Mouse (Mus musculus): Measurements from ENCODE around the gene Tom1. TPM values are rescaled to one million over a fixed set of nuclear protein-coding genes. Genes with fewer than 3 reads are reported as not detected.

The Tom1 gene
- polyA plus RNA-seq, 1 experiment = 0.33 TPM

GRCm38 (mm10) chr8:75090781-75091365, 57.4 kb downstream of the Tom1 start:
- Histone ChIP-seq H3K36me3 (ENCODE audit: control insufficient read depth) (no peaks in the 10 kb centered on the region), H3K4me1 (ENCODE audit: control insufficient read depth) (peaks cover 23% of the 10 kb centered on the region), H3K27me3 (ENCODE audit: control insufficient read depth) (peaks cover 69% of the 10 kb centered on the region), H3K9me3 (ENCODE audit: control insufficient read depth, low read length) (no peaks in the 10 kb centered on the region), H3K4me3 (replicated peaks) (no peak overlapping the region)
- no peak for TF ChIP-seq GATA1 (IDR thresholded peaks at IDR 0.05; ENCODE audit: low read length)
- no peak for TF ChIP-seq TAL1 (IDR thresholded peaks at IDR 0.05; ENCODE audit: low read length)

GRCm38 (mm10) chr8:75093399-75094156, 60.1 kb downstream of the Tom1 start, which contains the start of gene Hmox1:
Gene Hmox1 (plus strand): TSS chr8:75093621.
- Histone ChIP-seq H3K36me3 (ENCODE audit: control insufficient read depth) (peaks cover 3% of the 10 kb centered on the region; the same call in 1 of the 2 replicates), H3K4me1 (ENCODE audit: control insufficient read depth) (peaks cover 18% of the 10 kb centered on the region), H3K4me3 (replicated peaks) (peak within 1 kb of the TSS; percentile 59), H3K27me3 (ENCODE audit: control insufficient read depth) (peaks cover 70% of the 10 kb centered on the region), H3K9me3 (ENCODE audit: control insufficient read depth, low read length) (no peaks in the 10 kb centered on the region)
- TF ChIP-seq TAL1 (IDR thresholded peaks at IDR 0.05; ENCODE audit: low read length) (no peak), GATA1 (IDR thresholded peaks at IDR 0.05; ENCODE audit: low read length) (no peak)

- Histone ChIP-seq H3K4me3 (replicated peaks) (no peak overlapping the region), H3K4me1 (ENCODE audit: control insufficient read depth) (peaks cover under 1% of the 10 kb centered on the region), H3K27me3 (ENCODE audit: control insufficient read depth) (no peaks in the 10 kb centered on the region), H3K36me3 (ENCODE audit: control insufficient read depth) (no peaks in the 10 kb centered on the region), H3K9me3 (ENCODE audit: control insufficient read depth, low read length) (no peaks in the 10 kb centered on the region)
- TF ChIP-seq GATA1 (IDR thresholded peaks at IDR 0.05; ENCODE audit: low read length) (no peak), TAL1 (IDR thresholded peaks at IDR 0.05; ENCODE audit: low read length) (no peak)
Measured at GRCm38 (mm10) chr8:75102956-75103355, 69.5 kb downstream of the Tom1 start.

GRCm38 (mm10) chr8:75103376-75103878, 69.9 kb downstream of the Tom1 start:
- H3K4me1 ChIP-seq (ENCODE audit: control insufficient read depth) = peaks cover 6% of the 10 kb centered on the region
- no peaks in the 10 kb centered on the region for H3K27me3 ChIP-seq (ENCODE audit: control insufficient read depth)
- TF ChIP-seq TAL1 (IDR thresholded peaks at IDR 0.05; ENCODE audit: low read length) = no peak
- TF ChIP-seq GATA1 (IDR thresholded peaks at IDR 0.05; ENCODE audit: low read length) = no peak
- H3K36me3 ChIP-seq (ENCODE audit: control insufficient read depth) = no peaks in the 10 kb centered on the region
- no peak overlapping the region for H3K4me3 ChIP-seq (replicated peaks)
- no peaks in the 10 kb centered on the region for H3K9me3 ChIP-seq (ENCODE audit: control insufficient read depth, low read length)

GRCm38 (mm10) chr8:75108527-75109235, 75.2 kb downstream of the Tom1 start:
- peak overlapping the region; percentile 91 for H3K4me3 ChIP-seq (replicated peaks)
- H3K9me3 ChIP-seq (ENCODE audit: control insufficient read depth, low read length) = no peaks in the 10 kb centered on the region
- peaks cover 41% of the 10 kb centered on the region for H3K36me3 ChIP-seq (ENCODE audit: control insufficient read depth)
- TF ChIP-seq GATA1 (IDR thresholded peaks at IDR 0.05; ENCODE audit: low read length) (no peak), TAL1 (IDR thresholded peaks at IDR 0.05; ENCODE audit: low read length) (no peak)
- no peaks in the 10 kb centered on the region for H3K27me3 ChIP-seq (ENCODE audit: control insufficient read depth)
- H3K4me1 ChIP-seq (ENCODE audit: control insufficient read depth) = peaks cover 43% of the 10 kb centered on the region

- Histone ChIP-seq H3K4me3 (replicated peaks) (peak within 1 kb of the TSS; percentile 91), H3K27me3 (ENCODE audit: control insufficient read depth) (no peaks in the 10 kb centered on the region), H3K36me3 (ENCODE audit: control insufficient read depth) (peaks cover 48% of the 10 kb centered on the region), H3K4me1 (ENCODE audit: control insufficient read depth) (peaks cover 50% of the 10 kb centered on the region), H3K9me3 (ENCODE audit: control insufficient read depth, low read length) (no peaks in the 10 kb centered on the region)
- TF ChIP-seq GATA1 (IDR thresholded peaks at IDR 0.05; ENCODE audit: low read length) = no peak
- no peak for TF ChIP-seq TAL1 (IDR thresholded peaks at IDR 0.05; ENCODE audit: low read length)
Measured at GRCm38 (mm10) chr8:75109236-75109967, 75.9 kb downstream of the Tom1 start, which contains the start of gene Mcm5. Gene Mcm5 (plus strand): TSS chr8:75109569.

GRCm38 (mm10) chr8:75110093-75110492, 76.6 kb downstream of the Tom1 start:
- H3K36me3 ChIP-seq (ENCODE audit: control insufficient read depth) = peaks cover 55% of the 10 kb centered on the region

GRCm38 (mm10) chr8:75118505-75118904, 85.0 kb downstream of the Tom1 start:
- H3K36me3 ChIP-seq (ENCODE audit: control insufficient read depth) = peaks cover 100% of the 10 kb centered on the region
- no peaks in the 10 kb centered on the region for H3K9me3 ChIP-seq (ENCODE audit: control insufficient read depth, low read length)
- TF ChIP-seq GATA1 (IDR thresholded peaks at IDR 0.05; ENCODE audit: low read length) (no peak), TAL1 (IDR thresholded peaks at IDR 0.05; ENCODE audit: low read length) (no peak)
- H3K27me3 ChIP-seq (ENCODE audit: control insufficient read depth) = no peaks in the 10 kb centered on the region
- H3K4me3 ChIP-seq (replicated peaks) = no peak overlapping the region
- peaks cover 20% of the 10 kb centered on the region for H3K4me1 ChIP-seq (ENCODE audit: control insufficient read depth)

More at GRCm38 (mm10) chr8:75110093-75110492, 76.6 kb downstream of the Tom1 start:
- Histone ChIP-seq H3K27me3 (ENCODE audit: control insufficient read depth) (no peaks in the 10 kb centered on the region), H3K4me1 (ENCODE audit: control insufficient read depth) (peaks cover 51% of the 10 kb centered on the region), H3K9me3 (ENCODE audit: control insufficient read depth, low read length) (no peaks in the 10 kb centered on the region), H3K4me3 (replicated peaks) (peak overlapping the region; percentile 91)
- TF ChIP-seq TAL1 (IDR thresholded peaks at IDR 0.05; ENCODE audit: low read length) (no peak), GATA1 (IDR thresholded peaks at IDR 0.05; ENCODE audit: low read length) (no peak)
